Mouse (Mus musculus) right cerebral cortex, adult 2 months (tissue): ENCODE measurements at regions not wholly inside any gene's neighbourhood (a gene's known extent, or its start where the extent isn't known, plus 50 kb on each side); places are given as distances from the start of the nearest gene placed in this dataset.

Experiments used
- DNase-seq, 2 experiments: peaks; one replicate each; pipeline ENCODE4 v3.0.0; 2021 to 2022; ENCODE audit warnings: low spot score in 2 of 2

DNA sequence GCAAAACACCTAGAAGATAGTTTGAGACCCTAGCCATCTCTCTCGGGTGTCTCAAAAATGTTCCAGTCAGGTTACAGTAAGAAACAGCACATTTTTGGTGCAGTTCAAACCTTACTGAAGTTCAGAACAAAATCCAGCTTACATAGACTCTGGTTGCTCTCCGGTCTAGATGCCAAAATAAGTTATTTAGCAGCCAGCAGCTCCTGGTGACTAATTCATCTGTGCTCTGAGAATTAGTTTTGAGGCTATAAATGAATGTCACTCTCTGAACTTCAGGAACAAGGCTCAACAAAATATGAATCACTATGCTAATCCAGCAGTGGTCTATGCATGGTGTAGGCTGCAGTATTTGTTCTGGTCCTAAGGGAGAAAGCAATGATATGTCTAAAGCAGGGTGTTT, 238.6 kb downstream of the Rnf152 start:
- DNase-seq = no peak

- DNase-seq = no peak
Observed at GRCm38 (mm10) chr1:105116231-105116630, 240.3 kb downstream of the Rnf152 start.

GRCm38 (mm10) chr1:105115391-105115790, 241.1 kb downstream of the Rnf152 start:
- DNase-seq = no peak

- no peak for DNase-seq
Observed at GRCm38 (mm10) chr1:105114835-105115234, 241.7 kb downstream of the Rnf152 start.

DNA sequence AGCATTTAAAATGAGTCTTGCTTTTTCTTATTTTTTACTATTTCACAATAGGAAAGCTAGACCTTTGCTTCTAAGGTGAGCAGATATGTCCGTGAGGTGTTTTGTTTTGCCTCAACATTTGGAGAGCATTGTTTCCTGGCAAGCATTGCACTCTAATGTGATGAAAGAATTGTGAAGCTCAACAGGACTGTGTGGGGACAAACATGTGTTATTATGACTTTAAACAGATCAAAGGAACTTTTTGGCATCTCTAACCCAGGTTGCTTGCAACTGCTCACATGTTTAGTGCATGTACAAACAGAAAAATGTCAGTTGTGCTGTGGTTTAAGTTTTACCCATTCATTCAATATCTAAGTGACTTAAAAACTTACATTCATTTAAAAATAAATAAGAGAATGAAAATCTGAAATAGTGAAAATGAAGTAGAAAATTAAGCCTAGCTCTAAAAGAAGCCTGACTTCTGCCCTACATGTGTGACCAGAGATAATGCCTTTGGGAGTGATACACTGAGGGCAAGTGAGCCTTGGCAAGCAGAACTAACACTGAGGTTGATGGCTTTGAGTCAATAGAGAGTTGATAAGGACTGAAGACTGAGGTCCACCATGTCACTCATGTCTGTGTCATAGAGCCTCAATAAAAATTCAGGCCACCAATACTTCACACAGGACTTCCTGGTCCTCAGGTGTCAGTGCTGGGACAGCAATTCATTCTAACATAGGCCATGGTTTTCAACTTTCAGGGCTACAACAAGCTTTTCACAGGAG, 243.6 kb downstream of the Rnf152 start:
- DNase-seq = no peak

GRCm38 (mm10) chr1:105111236-105111635, 245.3 kb downstream of the Rnf152 start:
- no peak for DNase-seq

GRCm38 (mm10) chr1:105110581-105111210, 245.8 kb downstream of the Rnf152 start:
- no peak for DNase-seq

GRCm38 (mm10) chr1:105107836-105108235, 248.7 kb downstream of the Rnf152 start:
- no peak for DNase-seq

GRCm38 (mm10) chr1:105107257-105107656, 249.3 kb downstream of the Rnf152 start:
- DNase-seq = no peak

GRCm38 (mm10) chr1:105105211-105105610, 251.3 kb downstream of the Rnf152 start:
- DNase-seq = no peak

- no peak for DNase-seq
Observed at GRCm38 (mm10) chr1:105095091-105095490, 261.4 kb downstream of the Rnf152 start.

- DNase-seq = peak; percentile 16 to 25
Observed at GRCm38 (mm10) chr1:105094500-105094899, 262.0 kb downstream of the Rnf152 start.

- peak; percentile 18 to 24 for DNase-seq
Observed at GRCm38 (mm10) chr1:105093875-105094274, 262.6 kb downstream of the Rnf152 start.

DNA sequence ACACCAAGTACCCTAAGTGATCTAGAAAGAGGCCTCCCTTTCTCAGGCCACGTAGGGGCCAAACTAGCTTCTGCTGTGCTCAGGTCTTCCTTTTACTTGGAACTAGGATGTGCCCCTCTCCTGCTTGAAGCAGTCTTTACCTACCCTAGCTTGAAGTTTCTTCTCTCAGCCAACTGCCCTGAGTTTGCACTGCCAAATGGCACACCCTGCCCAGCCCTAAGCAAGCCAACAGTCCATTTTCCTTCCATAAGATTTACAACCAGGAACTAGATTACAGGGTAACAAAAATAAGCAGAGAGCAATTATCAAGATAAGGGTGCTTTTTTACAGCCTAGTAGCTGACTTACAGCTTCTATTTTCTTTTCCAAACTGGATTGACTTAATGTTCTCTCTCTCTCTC, 263.5 kb downstream of the Rnf152 start:
- no peak for DNase-seq

DNA sequence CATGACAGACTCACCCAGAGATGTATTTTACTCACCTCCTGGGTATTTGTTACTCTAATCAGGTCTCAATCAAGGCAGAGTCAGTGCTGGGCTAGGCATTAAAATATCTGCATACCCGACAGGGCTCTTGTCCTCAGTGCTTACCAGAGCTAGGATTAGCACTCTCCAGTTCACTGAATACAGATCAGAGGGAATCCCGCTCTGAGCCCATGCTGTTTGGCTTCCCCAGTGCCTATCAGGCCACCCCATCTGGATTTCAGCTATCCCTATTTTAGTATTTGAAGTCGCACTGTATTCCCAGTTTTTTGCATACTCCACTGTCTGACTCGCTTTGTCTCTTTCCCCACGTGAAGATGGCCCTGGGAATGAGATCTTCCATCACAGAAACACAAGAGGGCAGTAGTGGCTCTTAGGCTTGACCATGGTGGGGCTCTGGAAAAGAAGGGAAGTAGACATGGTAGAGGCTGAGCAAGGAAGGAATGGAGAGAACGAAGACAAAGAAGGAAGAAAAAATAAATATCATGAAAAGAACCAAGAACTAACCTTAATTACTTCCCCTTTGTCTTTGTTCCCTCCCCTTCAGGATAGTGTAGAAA, 264.1 kb downstream of the Rnf152 start:
- peak in 1 of 2 experiments; percentile 9 for DNase-seq

- no peak for DNase-seq
Observed at GRCm38 (mm10) chr1:105088765-105089520, 267.6 kb downstream of the Rnf152 start.

- DNase-seq = no peak
Observed at GRCm38 (mm10) chr1:105087623-105088022, 268.9 kb downstream of the Rnf152 start.

DNA sequence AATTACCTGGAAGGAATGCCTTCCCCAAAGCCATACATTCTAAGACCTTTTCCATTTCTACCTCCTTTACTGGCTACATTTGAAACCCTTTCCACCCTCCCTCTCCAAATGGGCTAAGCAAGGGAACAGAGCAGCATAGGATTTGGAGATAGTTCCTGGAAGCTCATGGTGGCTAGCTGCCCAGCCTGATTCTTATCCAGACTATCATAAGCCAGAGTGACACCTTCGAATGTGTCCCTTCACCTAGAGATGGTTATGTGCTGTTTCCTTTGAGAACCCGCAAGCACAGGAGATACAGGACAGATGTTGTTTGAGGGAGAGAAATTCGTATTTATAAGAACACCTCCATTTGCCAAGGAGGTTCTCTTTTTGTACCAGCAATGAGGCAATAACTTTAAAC, 272.0 kb downstream of the Rnf152 start:
- no peak for DNase-seq

GRCm38 (mm10) chr1:105083551-105084103, 272.9 kb downstream of the Rnf152 start:
- DNase-seq = no peak

DNA sequence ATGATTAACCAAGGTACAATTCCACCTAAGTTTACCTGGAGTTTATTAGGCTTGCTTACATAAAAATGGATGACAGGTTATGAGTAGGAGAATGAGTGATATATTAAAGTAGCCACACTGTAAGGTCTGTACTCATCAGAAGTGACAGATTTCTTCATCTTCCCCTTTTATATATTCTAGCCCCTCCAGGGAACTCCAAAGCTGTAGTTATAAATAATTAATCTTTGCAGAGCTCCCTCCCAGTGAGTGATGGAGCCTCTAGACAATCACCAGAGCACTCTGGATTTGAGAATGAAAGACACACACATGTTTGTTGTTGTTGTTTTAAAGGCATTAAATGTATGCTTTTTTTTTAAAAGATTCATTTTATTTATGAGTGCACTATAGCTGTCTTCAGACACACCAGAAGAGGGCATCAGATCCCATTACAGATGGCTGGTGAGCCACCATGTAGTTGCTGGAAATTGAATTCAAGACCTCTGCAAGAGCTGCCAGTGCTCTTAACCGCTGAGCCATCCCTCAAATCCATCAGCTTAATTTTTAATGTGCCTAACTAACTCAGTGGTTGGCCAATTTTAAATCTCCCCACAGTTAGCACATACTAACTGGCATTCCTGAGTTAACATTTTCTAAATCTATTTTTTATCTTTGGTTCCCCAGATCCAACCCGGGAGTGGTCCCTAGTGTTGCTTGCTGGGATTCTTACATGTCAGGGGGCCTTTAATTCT, 273.5 kb downstream of the Rnf152 start:
- DNase-seq = no peak

DNA sequence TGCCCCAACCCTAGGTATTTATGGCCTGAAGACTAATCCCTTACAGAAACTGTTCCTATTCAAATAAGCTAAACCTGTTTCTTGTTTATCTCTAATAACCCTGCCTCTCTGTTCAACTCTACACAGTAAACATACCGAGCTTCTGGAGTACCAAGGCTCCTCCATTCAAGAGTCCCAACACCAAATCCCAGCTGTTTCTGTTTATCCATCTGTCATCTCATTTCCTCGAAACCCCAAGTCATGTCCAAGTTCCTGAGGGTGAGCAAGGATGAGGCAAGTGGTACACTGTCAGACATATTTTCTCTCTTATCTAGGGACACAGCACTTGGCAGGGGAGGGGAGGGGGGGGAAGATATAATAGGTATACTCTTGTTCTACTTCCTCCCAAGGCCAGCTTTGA, 274.6 kb downstream of the Rnf152 start:
- no peak for DNase-seq
